Mouse (Mus musculus) c-Kit-positive CD71-negative TER-119-negative erythroid progenitor cells, embryonic 14.5 days (primary cell): ENCODE data around the gene Gpr65.

Experiments used
- DNase-seq: peaks from one replicate; pipeline ENCODE4 v3.0.0-alpha.2; 2013; ENCODE audit warnings: low read depth

Gene Gpr65

DNA sequence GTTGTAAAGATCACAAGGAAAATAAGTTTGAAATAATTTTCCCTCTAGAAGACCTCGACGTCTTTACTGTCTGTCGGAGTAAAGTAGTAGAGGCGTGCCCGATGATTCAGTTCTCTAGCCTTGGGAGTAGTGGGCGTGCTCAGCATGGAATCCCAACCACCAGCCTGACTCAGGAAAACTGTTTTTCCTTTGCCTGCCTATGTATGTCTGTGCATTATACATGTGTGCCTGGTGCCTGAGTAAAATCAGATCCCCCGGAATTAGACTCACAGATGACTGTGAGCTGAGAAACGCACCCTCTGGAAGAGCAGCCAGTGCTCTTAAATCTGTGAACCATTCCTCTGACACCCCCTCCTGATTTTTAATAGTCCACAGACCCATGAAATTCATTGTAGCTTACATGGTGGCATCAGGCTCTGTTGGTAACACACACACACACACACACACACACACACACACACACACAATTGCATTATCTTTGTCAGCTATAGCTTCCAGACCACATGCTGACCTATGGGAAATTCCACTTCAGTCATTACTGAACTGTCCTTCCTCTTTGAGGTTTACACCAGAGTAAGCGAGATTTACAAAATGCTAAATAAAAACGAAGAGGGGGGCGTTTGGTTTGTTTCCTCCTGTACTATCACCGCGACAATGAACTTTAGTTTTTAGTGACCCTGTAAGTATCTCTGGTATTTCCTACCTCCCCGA is 14.5 kb downstream of the Gpr65 start:
- no peak for DNase-seq

DNA sequence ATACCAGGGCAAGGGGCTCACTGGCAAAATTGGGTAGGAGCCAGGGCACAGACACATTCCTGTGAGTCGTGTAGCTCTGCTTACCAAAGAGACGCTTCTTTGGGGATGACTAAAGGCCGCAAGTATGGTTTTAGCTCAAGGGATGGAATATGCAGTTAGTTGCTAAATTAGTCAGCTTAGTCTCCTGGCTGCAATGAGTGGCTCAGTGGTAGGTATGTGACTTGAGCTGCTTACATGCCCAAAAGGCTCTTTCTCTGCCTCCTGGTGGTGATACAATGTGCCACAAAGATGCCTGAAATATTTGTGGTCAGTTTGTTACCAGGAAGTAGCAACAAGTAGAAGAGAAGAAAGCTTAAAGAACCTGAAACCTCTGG is 15.0 kb downstream of the Gpr65 start:
- DNase-seq, result no peak

DNA sequence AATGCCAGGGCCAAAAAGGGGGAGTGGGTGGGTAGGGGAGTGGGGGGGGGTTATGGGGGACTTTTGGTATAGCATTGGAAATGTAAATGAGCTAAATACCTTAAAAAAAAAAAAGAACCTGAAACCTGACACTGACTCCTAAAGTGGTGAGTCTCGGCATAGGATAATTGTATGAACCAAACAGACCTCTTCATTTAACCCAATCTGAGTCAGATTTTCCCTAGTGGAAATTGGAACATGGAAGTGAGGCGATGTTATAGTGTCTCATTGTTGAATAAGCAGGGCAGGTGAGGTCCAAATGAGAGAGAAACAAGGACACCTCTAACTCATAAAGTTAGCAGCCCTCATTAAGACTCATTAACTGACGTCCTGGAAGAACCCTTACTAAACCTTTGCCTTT is 16.0 kb downstream of the Gpr65 start:
- no peak for DNase-seq

GRCm38 (mm10) chr12:98290475-98290874 is 22.0 kb downstream of the Gpr65 start:
- DNase-seq, result no peak

DNA sequence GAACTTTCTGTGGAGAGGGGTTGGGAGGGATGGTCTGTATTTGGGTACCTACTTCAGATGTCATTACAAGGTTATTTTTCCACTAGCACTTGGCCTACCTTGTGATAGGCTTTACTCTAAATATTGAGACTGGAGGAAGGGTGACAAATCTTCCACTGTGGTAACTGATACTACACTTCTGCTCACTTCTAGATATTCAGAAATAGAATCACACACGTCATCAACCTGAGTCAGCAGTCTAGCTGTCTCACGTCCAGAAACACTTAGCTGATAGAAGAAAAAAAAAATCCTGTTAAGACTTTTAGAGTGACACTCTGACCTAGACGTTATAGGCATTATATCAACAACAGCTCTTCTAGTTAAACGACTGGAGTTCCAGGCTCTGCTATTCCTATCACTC is 23.8 kb downstream of the Gpr65 start:
- DNase-seq, result no peak

- DNase-seq, result no peak
Observed at GRCm38 (mm10) chr12:98294241-98294640, 25.8 kb downstream of the Gpr65 start.

GRCm38 (mm10) chr12:98301980-98302379 is 33.5 kb downstream of the Gpr65 start:
- DNase-seq, result no peak

DNA sequence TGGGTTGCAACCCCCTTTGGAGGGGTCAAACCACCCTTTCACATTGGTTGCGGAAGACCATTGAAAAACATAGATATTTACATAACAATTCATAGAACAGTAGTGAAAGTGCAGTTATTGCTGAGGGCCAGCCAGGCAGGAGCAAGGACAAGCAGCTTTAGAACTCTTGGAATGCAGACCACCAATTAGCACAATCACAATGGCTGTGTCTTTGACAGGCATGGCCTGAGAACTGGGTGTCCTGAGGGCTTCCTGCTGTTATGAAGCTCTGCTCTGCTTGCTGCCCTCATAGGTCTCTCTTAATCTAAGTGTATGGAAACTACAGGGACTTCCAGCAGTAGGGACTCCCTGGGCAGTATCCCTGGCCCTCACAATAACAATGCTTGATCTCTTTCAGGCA is 34.6 kb downstream of the Gpr65 start:
- no peak for DNase-seq

DNA sequence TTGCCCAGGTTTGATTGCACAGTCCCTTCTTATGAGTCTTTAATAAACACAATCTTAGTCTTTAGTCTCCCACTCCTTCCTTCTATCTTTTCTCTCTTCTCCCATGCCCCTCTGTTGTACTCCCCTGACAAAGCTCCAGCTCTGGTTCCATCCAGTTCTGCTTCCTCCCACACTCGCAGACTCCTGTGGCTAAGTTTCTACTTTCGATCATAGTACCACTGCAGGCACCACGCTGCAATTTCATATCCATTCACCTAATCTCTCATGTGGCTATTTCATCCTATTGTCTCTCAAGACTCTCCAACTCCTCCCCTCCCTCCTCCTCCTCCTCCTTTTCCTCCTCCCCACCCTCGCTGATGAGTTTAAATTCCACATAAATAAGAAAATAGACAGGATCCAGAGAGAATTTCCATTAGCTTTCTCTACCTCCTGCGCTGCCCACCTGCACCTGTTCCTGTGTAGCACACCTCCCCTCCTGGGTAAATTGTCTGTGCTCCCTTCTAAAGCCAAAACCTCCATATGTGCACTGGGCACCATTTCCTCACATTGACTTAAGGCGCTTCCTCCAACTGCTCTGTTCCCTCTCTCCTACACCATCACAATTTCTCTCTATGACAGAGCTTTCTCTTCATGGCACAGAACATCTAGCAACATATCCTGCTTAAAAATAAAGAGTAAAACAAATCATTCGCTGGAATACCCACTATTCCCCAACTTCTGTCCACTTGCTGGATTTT is 38.9 kb downstream of the Gpr65 start:
- no peak for DNase-seq

GRCm38 (mm10) chr12:98311376-98312083 is 43.1 kb downstream of the Gpr65 start:
- DNase-seq, result no peak

DNA sequence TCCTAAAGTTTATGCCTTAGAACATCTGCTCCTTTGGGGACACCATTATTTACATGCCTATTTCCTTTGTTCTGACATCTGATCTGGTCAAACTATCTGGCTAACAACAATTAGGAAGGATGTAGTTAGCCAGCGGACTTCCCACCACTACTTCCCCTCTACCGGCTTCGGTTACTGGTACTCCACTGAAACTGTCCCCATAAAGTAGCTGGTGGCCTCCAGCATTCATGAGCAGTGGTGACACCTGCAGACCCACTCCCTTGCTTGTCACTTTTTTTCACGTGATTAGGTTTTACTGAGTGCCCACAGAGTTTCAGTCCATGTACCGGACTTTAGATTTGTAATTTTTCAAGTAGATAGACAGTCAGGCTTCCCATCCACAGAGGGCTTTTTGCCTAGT is 47.5 kb downstream of the Gpr65 start:
- DNase-seq, result no peak

DNA sequence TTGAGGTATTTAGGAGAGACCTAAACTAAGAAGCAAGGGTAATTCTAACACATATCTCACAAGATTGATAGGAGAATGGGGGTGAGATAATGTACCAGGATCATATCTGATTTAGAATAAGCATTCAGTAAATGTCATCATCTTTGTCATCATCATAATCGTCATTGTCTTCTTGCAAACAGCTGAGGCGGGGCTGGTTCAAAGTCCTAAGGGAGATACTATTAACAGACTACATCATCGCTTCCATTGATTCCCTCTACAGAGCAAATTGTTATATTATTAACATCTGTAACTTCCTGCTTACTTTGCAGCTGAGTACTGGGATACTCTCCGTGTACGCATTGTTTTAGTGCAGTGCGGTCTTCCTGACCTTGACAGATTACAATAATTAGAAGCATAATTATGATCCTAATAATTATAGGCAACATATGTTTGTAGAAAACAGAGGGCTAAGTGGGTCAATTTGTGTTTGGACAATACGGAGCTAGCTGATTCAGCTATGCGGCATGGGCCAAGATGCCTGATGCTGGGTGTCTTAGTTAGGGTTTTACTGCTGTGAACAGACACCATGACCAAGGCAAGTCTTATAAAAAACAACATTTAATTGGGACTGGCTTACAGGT is 49.4 kb downstream of the Gpr65 start:
- no peak for DNase-seq

DNA sequence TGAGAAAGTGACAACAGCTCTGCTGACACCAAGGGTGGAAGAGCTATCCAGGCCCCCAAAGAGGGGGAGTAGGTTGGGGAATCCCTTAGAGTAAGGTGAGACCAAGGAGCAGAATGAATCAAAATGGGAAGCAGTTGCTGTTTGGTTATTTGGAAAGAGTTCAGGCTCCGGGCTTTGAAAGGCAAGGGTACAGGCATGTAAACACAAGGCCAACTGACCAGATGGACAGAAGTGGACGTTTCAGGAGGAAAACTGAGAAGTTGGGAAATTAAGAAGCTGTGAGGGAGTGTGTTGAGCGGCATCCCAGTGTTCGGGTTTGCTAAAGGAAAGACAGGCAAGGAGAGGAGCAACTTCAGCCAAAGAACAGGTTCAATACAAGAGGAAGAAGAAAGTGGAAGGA is 54.0 kb downstream of the Gpr65 start:
- DNase-seq, result no peak

DNA sequence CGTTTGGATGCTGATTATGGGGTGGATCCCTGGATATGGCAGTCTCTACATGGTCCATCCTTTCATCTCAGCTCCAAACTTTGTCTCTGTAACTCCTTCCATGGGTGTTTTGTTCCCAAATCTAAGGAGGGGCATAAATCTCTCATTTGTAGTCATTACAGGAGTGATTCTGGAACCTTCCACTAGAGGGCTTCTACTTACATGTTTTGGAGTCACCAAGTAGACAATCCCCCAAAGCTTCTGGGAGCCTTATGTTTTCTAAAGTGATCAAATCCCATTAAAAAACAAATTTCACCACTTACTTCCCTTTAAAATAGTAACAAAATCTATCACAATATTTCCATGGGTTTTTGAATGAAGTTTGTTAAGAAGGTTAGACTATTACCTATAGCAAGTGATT is 55.7 kb downstream of the Gpr65 start:
- peak; percentile 23 for DNase-seq
